Mouse (Mus musculus) cerebellum, postnatal 4 days (tissue): ENCODE data around the gene Mup2.
"Not testable (repeated sequence)": the region's sequence is repeated elsewhere in the genome, so short reads cannot be mapped to it uniquely, and the experiment has no call there.

Source experiments
- DNase-seq, 2 experiments: peaks; one replicate each; pipeline ENCODE4 v3.0.0; 2022; ENCODE audit warnings: low spot score in 2 of 2, mixed read lengths in 1 of 2

Mup2 gene

DNA sequence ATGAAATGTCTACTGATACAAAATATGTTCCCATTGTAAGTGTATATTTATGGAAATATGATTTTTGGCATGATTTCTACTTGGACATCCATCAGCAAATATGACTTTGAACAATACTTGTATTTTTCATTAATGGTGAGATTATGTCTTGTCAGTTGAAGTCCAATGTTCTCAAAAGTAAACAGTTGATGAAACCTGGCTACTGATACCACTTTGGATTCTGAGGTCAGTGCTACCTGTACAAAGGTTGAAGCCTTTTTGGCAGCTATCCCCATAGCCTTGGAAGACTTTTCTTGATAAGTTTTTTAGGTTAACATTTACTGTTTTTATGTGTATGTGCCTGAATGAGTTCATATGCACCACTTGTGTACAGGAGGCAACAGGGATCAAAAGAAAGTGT, at the start of gene Mup2:
Gene Mup2 (minus strand): TSS at position 101 of the 400 bp plus-strand sequence.
- not testable (repeated sequence) for DNase-seq
